ENCODE assay signal across 10 mouse cellular contexts in the genomic region with DNA sequence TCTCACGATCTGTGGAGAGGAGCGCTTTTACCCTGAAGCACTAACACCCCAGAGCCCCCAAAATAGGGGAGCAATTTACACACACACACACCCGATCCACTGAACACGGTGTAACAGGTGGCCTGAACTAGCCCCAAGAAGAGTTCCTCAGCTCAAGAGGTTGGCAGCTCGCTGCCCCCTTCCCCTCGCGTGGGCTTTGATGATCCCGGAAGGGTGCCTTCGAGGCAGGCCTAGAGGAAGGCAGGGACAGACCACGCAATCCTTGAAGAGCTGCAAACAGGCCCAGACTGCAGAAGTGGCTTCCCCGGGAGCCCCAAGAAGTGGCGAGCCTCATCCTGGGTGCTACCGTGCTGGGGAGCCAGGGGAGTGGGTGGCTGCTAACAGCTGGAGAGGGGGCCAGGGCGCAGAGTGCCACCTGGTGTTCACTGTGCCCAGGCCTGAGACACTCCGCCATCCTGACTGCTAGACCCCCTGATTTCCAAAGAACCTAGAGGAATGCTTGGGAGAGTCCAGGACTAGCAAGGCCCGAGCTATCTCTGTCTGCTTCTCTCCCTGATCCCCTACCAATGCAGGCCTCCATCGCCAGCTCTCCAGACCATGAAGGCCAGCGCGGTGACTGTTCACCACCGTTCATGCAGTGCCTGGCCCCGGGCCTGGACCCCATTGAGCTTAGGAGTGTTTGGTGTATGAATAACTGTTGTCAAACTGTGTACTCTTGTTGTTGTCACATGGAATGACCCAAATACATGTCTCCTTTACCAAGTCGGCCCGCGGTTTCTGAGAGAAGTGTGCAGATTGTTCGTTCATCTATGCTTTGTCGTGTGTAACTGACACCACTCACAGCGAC. TPM values are rescaled to one million over a fixed set of nuclear protein-coding genes. Genes with fewer than 3 reads are reported as not detected.
DNase-seq lines count a peak whose midpoint lies in the region; ATAC-seq and TF ChIP-seq lines count a peak whose summit lies in the region.
"Had no signal": no experiment of that assay in that cellular context is flagged by ENCODE, and none has a peak within 500 bp of the region (broad histone marks: within the 10 kb centered on the region; RNA-seq: fewer than 3 reads in every experiment).

No protein-coding gene starts in this region.

- H3K9ac ChIP-seq in CH12.LX (ENCODE audit: insufficient read depth, low read depth), result no peak overlapping the region
- peak overlapping the region; percentile 75 for H3K9ac ChIP-seq in forebrain, embryonic 13.5 days
- H3K9ac ChIP-seq in midbrain, embryonic 12.5 days (replicated peaks), result peak overlapping the region; percentile 85; the same call in 1 of the 2 replicates

- H3K4me2 ChIP-seq in CH12.LX (ENCODE audit: insufficient read depth, low read depth, poor library complexity, severe bottlenecking), result no peak overlapping the region
- peak overlapping the region; percentile 96 for H3K4me2 ChIP-seq in forebrain, embryonic 13.5 days
- peak overlapping the region; percentile 98 for H3K4me2 ChIP-seq in midbrain, embryonic 12.5 days (replicated peaks)

- no peaks in the 10 kb centered on the region for H3K79me2 ChIP-seq in CH12.LX (replicated peaks; ENCODE audit: control insufficient read depth, extremely low read depth, insufficient read depth, poor library complexity, severe bottlenecking)

- TF ChIP-seq RAD21 in CH12.LX (IDR thresholded peaks at IDR 0.05; ENCODE audit: low read depth, low read length), result no peak; the same call in none of the 2 replicates

- no peak for DNase-seq in heart, embryonic 10.5 days (ENCODE audit: low spot score)
- no peak for DNase-seq in heart, adult 8-10 months (ENCODE audit: low spot score)
- no peak for DNase-seq in CH12.LX (ENCODE audit: extremely low read depth)
- no peak for DNase-seq in testis, postnatal 14 days (ENCODE audit: low spot score)
- no peak for DNase-seq in layer of hippocampus, adult 9-10 months (ENCODE audit: low spot score)

- no peaks in the 10 kb centered on the region for H3K9me3 ChIP-seq in heart, embryonic 10.5 days
- peaks cover 17% of the 10 kb centered on the region for H3K9me3 ChIP-seq in CH12.LX (replicated peaks; ENCODE audit: low read length)
- no peaks in the 10 kb centered on the region for H3K9me3 ChIP-seq in forebrain, embryonic 13.5 days (replicated peaks)
- no peaks in the 10 kb centered on the region for H3K9me3 ChIP-seq in midbrain, embryonic 12.5 days

- dilution Hi-C loops in CH12.LX (cut with MboI; ENCODE audit: extremely low pct_ligation_motif_present, extremely low pct_unique_long_range_greater_than_20kb, low sequenced_read_pairs), result no loop called here

- TF ChIP-seq POLR2A in CH12.LX (IDR thresholded peaks at IDR 0.05; ENCODE audit: low read depth, low read length), result no peak

- TF ChIP-seq CTCF in CH12.LX (conservative IDR thresholded peaks at IDR 0.05 in 1 of 2, IDR thresholded peaks at IDR 0.05 in 1 of 2; ENCODE audit: low read depth in 2 of 2, low read length in 2 of 2), result peak in 1 of 2 experiments; percentile 21; a peak in 2 of 4 replicates

- peaks cover 27% of the 10 kb centered on the region for H3K4me1 ChIP-seq in heart, embryonic 10.5 days
- H3K4me1 ChIP-seq in CH12.LX (ENCODE audit: control insufficient read depth in 1 of 2, insufficient read depth in 2 of 2), result no peaks in the 10 kb centered on the region
- peaks cover 57% of the 10 kb centered on the region for H3K4me1 ChIP-seq in forebrain, embryonic 13.5 days
- peaks cover 64% of the 10 kb centered on the region for H3K4me1 ChIP-seq in midbrain, embryonic 12.5 days

- no peak overlapping the region for H3K27ac ChIP-seq in heart, embryonic 10.5 days
- no peak overlapping the region for H3K27ac ChIP-seq in CH12.LX (ENCODE audit: insufficient read depth, low read depth)
- H3K27ac ChIP-seq in forebrain, embryonic 13.5 days, result no peak overlapping the region
- no peak overlapping the region for H3K27ac ChIP-seq in midbrain, embryonic 12.5 days (replicated peaks)

- no peak for TF ChIP-seq EP300 in CH12.LX (IDR thresholded peaks at IDR 0.05; ENCODE audit: low read length)

- peak; percentile 39; the same call in 1 of the 2 replicates for ATAC-seq in forebrain, embryonic 13.5 days
- ATAC-seq in midbrain, embryonic 12.5 days (ENCODE audit: low FRiP score, low read depth), result no peak
- ATAC-seq in erythroblast, adult 5-6 weeks (replicated peaks; ENCODE audit: low FRiP score, poor library complexity, severe bottlenecking), result no peak

- peak overlapping the region; percentile 76; the same call in 1 of the 2 replicates for H3K4me3 ChIP-seq in heart, embryonic 10.5 days
- no peak overlapping the region for H3K4me3 ChIP-seq in CH12.LX (replicated peaks in 1 of 3; ENCODE audit: low read depth in 2 of 3, low read length in 2 of 3, poor library complexity in 1 of 3)
- peak overlapping the region; percentile 58 for H3K4me3 ChIP-seq in forebrain, embryonic 13.5 days
- peak overlapping the region; percentile 70 for H3K4me3 ChIP-seq in midbrain, embryonic 12.5 days
- H3K4me3 ChIP-seq: erythroblast, embryonic 14.5 days had no signal

- in situ Hi-C loops in CH12.LX (cut with MboI; ENCODE audit: low pct_ligation_motif_present, low pct_unique_long_range_greater_than_20kb, low sequenced_read_pairs), result loop anchor here (25.0 kb wide), 1 partner anchor 477 kb away; the partner anchor contains the start of gene Bak1

- WGBS in heart, embryonic 10.5 days, result 32% methylated on average over 27 of the region's 27 CpGs
- WGBS in forebrain, embryonic 13.5 days, result 30% methylated on average over 27 of the region's 27 CpGs
- 29% methylated on average over 27 of the region's 27 CpGs for WGBS in midbrain, embryonic 12.5 days

- H3K27me3 ChIP-seq in heart, embryonic 10.5 days (ENCODE audit: insufficient read depth, poor library complexity, severe bottlenecking), result peaks cover 100% of the 10 kb centered on the region
- peaks cover 71% of the 10 kb centered on the region for H3K27me3 ChIP-seq in CH12.LX (replicated peaks)
- peaks cover 95% of the 10 kb centered on the region for H3K27me3 ChIP-seq in forebrain, embryonic 13.5 days
- H3K27me3 ChIP-seq in midbrain, embryonic 12.5 days, result peaks cover 89% of the 10 kb centered on the region

- H3K36me3 ChIP-seq in heart, embryonic 10.5 days, result no peaks in the 10 kb centered on the region
- no peaks in the 10 kb centered on the region for H3K36me3 ChIP-seq in CH12.LX (replicated peaks in 1 of 2; ENCODE audit: control insufficient read depth in 1 of 2, insufficient read depth in 1 of 2, low read length in 1 of 2)
- H3K36me3 ChIP-seq in forebrain, embryonic 13.5 days (ENCODE audit: poor library complexity, severe bottlenecking), result no peaks in the 10 kb centered on the region
- H3K36me3 ChIP-seq in midbrain, embryonic 12.5 days, result no peaks in the 10 kb centered on the region
- H3K36me3 ChIP-seq: G1E had no signal

TF ChIP-seq in CH12.LX, 34 proteins besides CTCF, POLR2A, EP300 and RAD21:
- TF ChIP-seq POLR2AphosphoS2 (IDR thresholded peaks at IDR 0.05; ENCODE audit: low read depth, low read length) (no peak), SMC3 (IDR thresholded peaks at IDR 0.05; ENCODE audit: low read depth, low read length) (peak; percentile 16; the same call in 1 of the 2 replicates), ZKSCAN1 (IDR thresholded peaks at IDR 0.05; ENCODE audit: borderline replicate concordance, low read depth, low read length) (no peak)

RNA-seq across cellular contexts. Expression of gene Grm4, which starts 7.1 kb away (rescaled TPM):
- 0.02 and 0.34 TPM in 2 replicates for polyA plus RNA-seq in heart, embryonic 10.5 days (2016; fragmentation: Nextera tagmentation; extraction: Ambion mirVana)
- under 1 TPM in 3 of 4 experiments, not detected in 1; 0.16 to 0.30 (median 0.23) TPM for total RNA-seq in heart, adult 8-10 months (2022)
- not detected in 2 replicates for total RNA-seq in CH12.LX (2012; rRNA removed)
- not detected in 2 replicates for total RNA-seq in CH12.LX (2014; rRNA removed)
- not detected in 2 replicates for polyA plus RNA-seq in CH12.LX (2012; ENCODE audit: insufficient read length, low read depth)
- 2.2 and 2.4 TPM in 2 replicates for polyA plus RNA-seq in forebrain, embryonic 13.5 days (2015; fragmentation: Nextera tagmentation; extraction: Ambion mirVana)
- polyA plus RNA-seq in midbrain, embryonic 12.5 days (2016; fragmentation: Nextera tagmentation; extraction: Ambion mirVana), result 4.2 and 5.7 TPM in 2 replicates
- total RNA-seq in erythroblast, adult 5-6 weeks (2015; ENCODE audit: low replicate concordance), result not detected in 2 replicates
- total RNA-seq in erythroblast, adult 5-6 weeks (2017; ENCODE audit: low replicate concordance), result not detected in 2 replicates
- polyA plus RNA-seq: erythroblast, embryonic 14.5 days; G1E had no signal

RNA-seq across cellular contexts. Expression of gene Hmga1, which starts 42.2 kb away (rescaled TPM):
- 438 and 609 TPM in 2 replicates for polyA plus RNA-seq in heart, embryonic 10.5 days (2016; fragmentation: Nextera tagmentation; extraction: Ambion mirVana)
- 10 to 100 TPM; 42.6 to 51.1 (median 46.9) TPM for total RNA-seq in heart, adult 8-10 months (2022)
- 88.7 and 117 TPM in 2 replicates for total RNA-seq in CH12.LX (2012; rRNA removed)
- 42.8 and 43.8 TPM in 2 replicates for total RNA-seq in CH12.LX (2014; rRNA removed)
- polyA plus RNA-seq in CH12.LX (2012; ENCODE audit: insufficient read length, low read depth), result 83.7 and 125 TPM in 2 replicates
- 147 and 165 TPM in 2 replicates for polyA plus RNA-seq in forebrain, embryonic 13.5 days (2015; fragmentation: Nextera tagmentation; extraction: Ambion mirVana)
- 213 and 215 TPM in 2 replicates for polyA plus RNA-seq in midbrain, embryonic 12.5 days (2016; fragmentation: Nextera tagmentation; extraction: Ambion mirVana)
- total RNA-seq in erythroblast, adult 5-6 weeks (2015; ENCODE audit: low replicate concordance), result 63.4 and 75.7 TPM in 2 replicates
- total RNA-seq in erythroblast, adult 5-6 weeks (2017; ENCODE audit: low replicate concordance), result 14.4 and 29.6 TPM in 2 replicates

RNA-seq across cellular contexts. Expression of gene AI413582, which starts 51.4 kb away (rescaled TPM):
- 19.7 and 21.0 TPM in 2 replicates for polyA plus RNA-seq in heart, embryonic 10.5 days (2016; fragmentation: Nextera tagmentation; extraction: Ambion mirVana)
- 10 to 100 TPM in 2 of 4 experiments, 1 to 10 TPM in 2; 6.4 to 10.3 (median 9.9) TPM for total RNA-seq in heart, adult 8-10 months (2022)
- total RNA-seq in CH12.LX (2012; rRNA removed), result 23.2 and 30.2 TPM in 2 replicates
- 14.0 and 14.6 TPM in 2 replicates for total RNA-seq in CH12.LX (2014; rRNA removed)
- polyA plus RNA-seq in CH12.LX (2012; ENCODE audit: insufficient read length, low read depth), result 34.5 and 43.6 TPM in 2 replicates
- 22.2 and 25.2 TPM in 2 replicates for polyA plus RNA-seq in forebrain, embryonic 13.5 days (2015; fragmentation: Nextera tagmentation; extraction: Ambion mirVana)
- polyA plus RNA-seq in midbrain, embryonic 12.5 days (2016; fragmentation: Nextera tagmentation; extraction: Ambion mirVana), result 18.9 and 20.7 TPM in 2 replicates
- 14.0 and 15.4 TPM in 2 replicates for total RNA-seq in erythroblast, adult 5-6 weeks (2015; ENCODE audit: low replicate concordance)
- total RNA-seq in erythroblast, adult 5-6 weeks (2017; ENCODE audit: low replicate concordance), result 4.5 and 5.9 TPM in 2 replicates

Comparison
In these comparisons a context has a peak if more than half of its experiments do, and no peak if none do; other contexts are left out.
1. H3K4me3 ChIP-seq: peak in heart, embryonic 10.5 days (single experiment), forebrain, embryonic 13.5 days (single experiment) and midbrain, embryonic 12.5 days (single experiment); none in CH12.LX (0 of 3).